Mouse (Mus musculus) gastrocnemius, adult 8-10 months (tissue): ENCODE measurements around the gene Cox7a1. TPM values are rescaled to one million over a fixed set of nuclear protein-coding genes. Genes with fewer than 3 reads are reported as not detected.
"Not testable (repeated sequence)": the region's sequence is repeated elsewhere in the genome, so short reads cannot be mapped to it uniquely, and the experiment has no call there.

Experiments used
- DNase-seq, 2 experiments: peaks; one replicate each; pipeline ENCODE4 v3.0.0; 2022; ENCODE audit warnings: low spot score in 2 of 2
- total RNA-seq, 4 experiments: library from RNA; stranded (reverse); gene quantifications; 2 replicates each; pipeline ENCODE4 v1.2.4; 2022

The Cox7a1 gene
- 100 to 1,000 TPM; 730 to 997 (median 888) TPM for total RNA-seq

GRCm38 (mm10) chr7:30183879-30184289 lies at the start of gene Cox7a1:
Gene Cox7a1, plus strand, starts transcription at chr7:30184144.
- peak; percentile 91 to 92 for DNase-seq

- no peak for DNase-seq
Measured at GRCm38 (mm10) chr7:30136826-30137225, 47.1 kb upstream of the Cox7a1 start.

DNA sequence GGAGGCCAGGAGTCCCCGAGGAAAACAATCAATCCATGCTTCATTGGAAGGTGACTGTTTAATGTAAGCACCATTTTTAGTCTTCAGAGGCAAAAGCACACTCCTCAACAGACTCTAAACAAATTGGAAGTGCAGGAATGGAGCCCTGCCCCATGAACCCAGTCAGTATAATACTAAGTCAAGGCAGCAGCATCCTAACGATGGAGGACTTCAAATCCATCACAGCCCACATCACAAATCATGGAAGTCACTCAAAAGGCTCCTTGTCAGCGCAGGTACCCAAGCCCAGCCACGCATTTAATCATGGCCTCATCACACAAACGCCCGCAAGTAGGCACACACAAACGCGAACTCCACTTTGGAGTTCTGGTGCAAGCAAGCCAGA lies 40.8 kb upstream of the Cox7a1 start:
- DNase-seq: no peak

GRCm38 (mm10) chr7:30143555-30144209 lies 40.3 kb upstream of the Cox7a1 start:
- DNase-seq: peak in 1 of 2 experiments; percentile 12

DNA sequence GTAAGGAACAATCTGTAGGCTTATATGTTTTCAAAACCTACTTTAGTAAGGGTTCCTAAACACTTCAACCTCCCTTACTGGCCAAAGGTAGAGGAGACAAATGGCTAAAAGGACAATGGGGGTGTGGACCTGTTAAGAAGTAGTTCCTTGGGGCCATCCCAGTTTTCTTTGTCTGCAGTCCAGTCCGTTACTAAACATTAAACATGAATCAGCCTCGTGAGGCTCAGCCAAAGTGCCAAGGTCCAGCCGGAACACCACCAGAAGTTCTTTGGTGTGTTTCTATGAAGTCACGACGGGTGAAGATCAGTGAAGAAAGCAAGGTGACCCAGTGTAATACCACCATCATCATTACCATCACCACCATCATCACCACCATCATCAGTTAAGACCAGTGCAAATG lies 36.9 kb upstream of the Cox7a1 start:
- no peak for DNase-seq

- no peak for DNase-seq
Measured at GRCm38 (mm10) chr7:30154040-30154439, 29.9 kb upstream of the Cox7a1 start.

GRCm38 (mm10) chr7:30155507-30155906 lies 28.4 kb upstream of the Cox7a1 start:
- no peak for DNase-seq

- DNase-seq: no peak
Measured at GRCm38 (mm10) chr7:30163113-30163512, 20.8 kb upstream of the Cox7a1 start.

- DNase-seq: no peak
Measured at GRCm38 (mm10) chr7:30164745-30165144, 19.2 kb upstream of the Cox7a1 start.

DNA sequence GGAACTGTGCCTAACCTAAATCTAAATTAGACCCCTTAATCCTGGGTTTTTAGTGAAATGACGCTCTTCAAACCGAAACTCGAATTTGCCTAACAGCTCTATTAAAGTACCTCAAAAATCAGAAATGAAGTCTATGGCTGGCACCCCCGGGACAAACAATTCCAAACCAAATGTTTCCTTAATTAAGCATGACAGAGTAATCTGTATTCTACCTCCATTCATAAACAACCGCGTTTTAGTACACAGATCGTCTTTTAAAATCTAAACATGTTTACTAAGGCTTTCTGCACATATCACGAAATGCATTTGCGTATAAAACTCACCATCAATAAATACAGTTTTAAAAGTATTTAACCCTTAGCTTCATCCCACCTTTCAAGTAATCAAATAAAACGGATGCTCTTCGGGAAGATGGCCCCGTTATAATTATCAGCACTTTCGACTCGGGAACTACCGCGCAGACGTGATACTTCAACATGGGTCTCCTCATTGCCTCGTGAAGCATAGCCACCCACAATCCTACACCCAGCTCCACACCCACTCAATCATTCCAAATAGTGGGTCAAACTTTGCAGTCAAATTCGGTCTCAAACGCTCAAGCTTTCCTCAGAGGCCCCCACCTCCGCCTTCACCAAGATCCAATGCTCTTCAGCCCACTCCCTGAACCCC lies 14.9 kb upstream of the Cox7a1 start:
- DNase-seq: no peak

DNA sequence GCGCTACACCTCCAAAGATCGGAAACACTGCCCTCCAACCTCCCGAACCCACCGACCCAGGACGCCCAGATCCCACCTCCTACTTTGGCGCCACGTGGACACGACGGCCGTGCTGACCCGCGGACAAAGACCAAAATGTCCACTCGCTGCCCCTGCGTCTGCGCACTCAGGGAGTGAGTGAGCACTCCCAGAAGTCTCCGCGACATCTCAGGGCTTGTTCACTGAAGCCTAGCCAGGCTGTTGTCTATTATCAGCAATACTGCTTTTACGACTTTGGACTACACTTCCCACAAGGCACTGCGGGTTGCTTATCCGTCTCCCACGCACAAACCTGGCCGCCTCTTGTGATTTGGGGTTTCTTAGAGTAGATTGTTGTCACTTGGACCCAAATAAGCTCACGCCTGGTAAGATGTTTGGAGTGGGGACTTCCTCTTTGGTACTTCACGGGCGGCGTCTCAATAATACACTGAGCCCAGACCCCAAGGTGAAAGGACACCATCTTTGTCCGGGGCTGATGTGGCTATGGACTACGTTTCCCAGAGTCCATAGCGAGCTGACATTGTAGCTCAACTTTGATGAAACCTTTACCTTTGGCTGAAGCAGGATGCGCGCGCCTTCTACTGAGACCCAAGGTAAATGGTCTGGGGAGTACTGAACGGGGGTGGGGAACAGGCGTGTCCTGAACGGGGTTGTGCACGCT lies 14.2 kb upstream of the Cox7a1 start, which contains the start of gene Zfp146:
Zfp146 (minus strand) TSS at position 168 of the 700 bp plus-strand sequence.
- peak; percentile 85 for DNase-seq

GRCm38 (mm10) chr7:30170283-30170951 lies 13.5 kb upstream of the Cox7a1 start:
- no peak for DNase-seq

DNA sequence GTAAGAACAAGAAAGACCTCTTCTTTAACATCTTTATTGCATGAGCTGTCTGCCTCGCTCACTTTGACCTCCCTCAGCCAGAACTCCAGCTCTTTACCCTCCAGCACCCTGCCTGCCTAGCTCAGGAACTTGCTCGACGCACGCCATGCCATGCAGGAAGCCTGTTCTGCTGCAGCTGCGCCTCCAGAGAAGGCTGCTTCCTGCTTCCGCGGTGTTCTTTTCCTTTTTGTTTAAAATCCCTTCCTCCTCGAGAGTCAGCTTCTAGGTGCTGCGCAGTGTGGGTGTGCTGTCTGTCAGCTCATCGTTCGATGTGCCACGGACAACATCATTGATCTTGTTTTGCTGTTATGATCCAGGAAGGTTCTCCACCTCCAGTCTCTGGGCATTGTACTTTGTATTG lies 7.5 kb upstream of the Cox7a1 start:
- DNase-seq: no peak

GRCm38 (mm10) chr7:30178256-30178655 lies 5.7 kb upstream of the Cox7a1 start:
- no peak for DNase-seq

DNA sequence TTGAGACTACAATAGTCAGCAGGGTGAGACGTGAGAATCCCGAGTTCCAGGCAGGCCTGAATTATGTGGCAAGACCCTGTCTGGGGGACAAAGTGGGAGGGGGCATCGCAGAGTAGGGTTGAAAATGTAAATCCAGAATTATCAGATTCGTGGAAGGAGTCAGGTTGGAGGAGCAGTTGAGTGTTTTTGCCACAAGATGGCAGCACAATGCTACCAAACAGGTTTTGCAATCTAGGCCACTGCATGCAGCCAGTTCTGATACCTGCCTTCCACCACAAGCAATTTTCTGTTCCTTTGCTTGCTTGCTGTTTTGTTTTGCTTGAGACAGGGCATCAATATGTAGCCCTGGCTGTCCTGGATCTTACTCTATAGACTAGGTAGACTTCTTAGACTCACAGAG lies 2.6 kb upstream of the Cox7a1 start:
- peak; percentile 47 to 48 for DNase-seq

DNA sequence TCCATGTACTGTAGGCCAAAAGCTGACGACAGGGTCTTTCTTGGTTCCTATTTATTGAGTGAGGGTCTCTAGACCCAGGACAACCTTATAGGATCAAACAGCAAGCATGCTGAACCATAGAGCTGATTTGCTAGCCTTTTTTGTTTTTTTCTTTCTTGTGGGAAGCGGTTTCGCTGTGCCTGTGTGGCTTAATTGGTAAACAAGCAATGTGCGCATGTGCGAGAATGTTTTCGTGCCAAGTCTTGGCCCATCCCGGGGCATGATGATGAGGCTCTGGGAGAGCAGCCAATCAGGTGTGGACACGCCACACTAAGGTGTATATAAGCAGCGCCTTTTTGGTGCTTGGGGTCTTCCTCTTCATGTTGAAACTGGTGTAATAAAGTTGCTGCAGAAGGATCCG lies 2.0 kb upstream of the Cox7a1 start:
- not testable (repeated sequence) for DNase-seq

GRCm38 (mm10) chr7:30183189-30183588 lies 755 bp upstream of the Cox7a1 start:
- not testable (repeated sequence) for DNase-seq

DNA sequence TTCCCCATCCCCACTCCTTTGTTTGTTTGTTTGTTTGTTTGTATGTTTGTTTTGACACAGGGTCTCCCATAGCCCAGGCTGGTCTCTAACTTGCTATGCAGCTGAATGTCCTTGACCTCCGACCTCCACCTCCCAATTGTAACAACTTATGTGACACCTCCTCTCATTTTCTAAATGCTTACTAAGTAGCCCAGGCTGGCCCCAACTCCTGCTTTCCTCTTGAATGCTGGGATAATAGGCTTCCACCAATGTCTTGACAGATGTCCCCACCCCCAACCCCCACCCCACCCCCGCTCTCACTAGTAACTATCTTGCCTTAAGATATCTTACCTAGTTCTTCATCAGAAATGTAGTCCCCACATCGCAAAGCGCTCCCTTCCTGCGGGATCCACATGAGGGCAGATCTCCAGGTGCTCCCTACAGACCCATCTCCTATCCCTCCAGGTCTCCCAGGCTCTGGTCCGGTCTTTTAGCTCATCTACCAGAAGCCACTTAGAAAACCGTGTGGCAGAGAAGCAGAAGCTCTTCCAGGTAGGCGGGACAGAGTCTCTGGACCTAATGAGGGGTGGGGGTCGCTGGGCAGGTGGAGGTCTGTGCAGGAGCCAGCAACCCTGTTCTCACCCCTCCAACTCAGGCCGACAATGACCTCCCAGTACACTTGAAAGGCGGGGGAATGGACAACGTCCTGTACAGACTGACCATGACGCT lies 851 bp downstream of the Cox7a1 start:
- DNase-seq: no peak

DNA sequence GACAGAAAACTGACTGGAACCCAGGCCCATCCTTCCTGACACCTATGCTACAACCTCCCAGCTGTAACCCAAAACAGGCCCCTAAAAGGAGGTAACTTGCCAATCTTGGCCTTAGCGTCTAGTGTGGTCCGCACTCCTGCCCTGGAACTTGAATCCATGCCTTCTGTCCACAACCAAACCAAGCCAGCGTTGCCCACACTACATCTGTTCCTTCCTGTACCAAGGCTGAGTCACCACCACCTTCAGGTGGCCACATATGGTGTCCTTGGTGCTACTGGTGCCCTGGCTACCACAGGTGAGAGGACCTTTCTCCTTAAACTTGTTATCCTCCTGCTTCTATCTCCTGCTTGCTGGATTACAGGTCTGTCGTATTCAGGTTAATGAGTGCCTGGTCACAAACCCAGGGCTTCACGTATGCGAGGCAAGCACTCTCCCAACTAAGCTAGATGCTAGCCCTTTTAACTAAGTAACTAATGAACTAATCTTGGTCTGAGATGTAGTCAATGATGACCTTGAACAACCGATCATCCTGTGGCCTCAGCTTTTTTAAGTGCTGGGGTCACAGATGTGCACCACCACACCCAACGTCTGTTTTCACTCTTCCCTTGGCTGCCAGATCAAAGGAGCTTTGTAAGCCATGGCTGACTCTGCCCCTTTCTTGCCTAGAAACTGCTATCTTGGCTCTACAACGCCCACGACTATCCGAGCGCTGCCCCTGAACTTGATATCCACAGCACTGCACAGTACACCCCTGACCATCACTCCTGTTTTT lies 4.6 kb downstream of the Cox7a1 start:
- DNase-seq: no peak

GRCm38 (mm10) chr7:30189116-30189491 lies 5.2 kb downstream of the Cox7a1 start:
- no peak for DNase-seq

DNA sequence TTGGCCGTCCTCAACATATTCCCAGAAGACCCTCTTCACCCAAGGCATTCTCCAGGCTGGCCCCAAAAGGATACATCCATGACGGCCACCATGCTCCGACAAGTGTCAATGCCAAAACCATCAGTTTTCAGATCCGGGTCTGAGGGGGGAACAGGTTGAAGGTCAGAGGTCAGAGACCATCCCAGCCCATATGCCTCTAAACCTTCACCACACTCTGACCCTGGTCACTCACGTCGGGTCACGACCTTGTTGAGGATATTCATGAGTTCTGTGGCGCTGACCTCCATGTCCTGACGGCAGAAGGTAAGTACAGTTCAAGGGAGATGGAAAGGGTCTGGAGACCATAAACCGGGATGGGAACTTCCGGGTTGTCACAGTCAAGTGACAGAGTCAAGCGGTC lies 8.1 kb downstream of the Cox7a1 start:
- no peak for DNase-seq
